Mouse (Mus musculus) midbrain, postnatal 0 days (tissue): ENCODE measurements at regions not wholly inside any gene's neighbourhood (a gene's known extent, or its start where the extent isn't known, plus 50 kb on each side); places are given as distances from the start of the nearest gene placed in this dataset.

Source experiments
- ATAC-seq: fragments of 200-750 bp; cut with Nextera tagmentation; 2 replicates; pipeline ENCODE4 v1.8.0; 2017; ENCODE audit warnings: moderate number of reproducible peaks, mild to moderate bottlenecking, moderate TSS enrichment, moderate library complexity; ENCODE audit not compliant: low FRiP score
- DNase-seq: peaks from one replicate; pipeline ENCODE4 v3.0.0-alpha.2; 2015; ENCODE audit warnings: low spot score
- H3K27ac ChIP-seq: fragments of 300-500 bp; sonication (generic); 2 replicates; pipeline ENCODE4 v1.5.1; 2014; ENCODE audit warnings: low read depth, mild to moderate bottlenecking, low read length, mixed read lengths
- H3K27me3 ChIP-seq: fragments of 300-500 bp; sonication (generic); 2 replicates; pipeline ENCODE4 v1.6.1; 2014; ENCODE audit warnings: low read length, control low read depth, mixed read lengths; ENCODE audit not compliant: insufficient read depth
- H3K36me3 ChIP-seq: fragments of 300-500 bp; sonication (generic); 2 replicates; pipeline ENCODE4 v1.6.1; 2014; ENCODE audit warnings: low read length, control low read depth, mixed read lengths; ENCODE audit not compliant: insufficient read depth
- H3K4me1 ChIP-seq: fragments of 300-500 bp; sonication (generic); 2 replicates; pipeline ENCODE4 v1.6.1; 2014; ENCODE audit warnings: mild to moderate bottlenecking, control low read depth, antibody characterized with exemption, low read length, mixed read lengths; ENCODE audit not compliant: insufficient read depth
- H3K4me2 ChIP-seq: fragments of 300-500 bp; sonication (generic); 2 replicates; pipeline ENCODE4 v1.6.1; 2014; ENCODE audit warnings: low read depth, mild to moderate bottlenecking, low read length, mixed read lengths; ENCODE audit not compliant: poor library complexity, severe bottlenecking
- H3K4me3 ChIP-seq: fragments of 300-500 bp; sonication (generic); 2 replicates; pipeline ENCODE4 v1.5.1; 2014; ENCODE audit warnings: low read depth, mild to moderate bottlenecking, low read length, moderate library complexity
- H3K9ac ChIP-seq: fragments of 300-500 bp; sonication (generic); replicated peaks from 2 replicates; pipeline ENCODE4 v1.6.1; 2014; ENCODE audit warnings: mild to moderate bottlenecking, low read length, moderate library complexity, mixed read lengths; ENCODE audit not compliant: poor library complexity, severe bottlenecking
- H3K9me3 ChIP-seq: fragments of 300-500 bp; sonication (generic); 2 replicates; pipeline ENCODE4 v1.6.1; 2016; ENCODE audit warnings: low read length, control low read depth
- CTCF ChIP-seq: IDR thresholded peaks from 2 replicates; pipeline ENCODE4 v1.5.1; 2016; ENCODE audit warnings: antibody characterized with exemption, mild to moderate bottlenecking
- WGBS: fragments of 180-500 bp; shearing (Covaris S2); extraction: QIAGEN DNeasy Blood & Tissue Kit; methylation state at CpG from one replicate; pipeline ENCODE4 v1.1.7; 2014; 5-methylcytosine and 5-hydroxymethylcytosine counted together

GRCm38 (mm10) chr15:52783940-52784339, 1100.8 kb upstream of the Gm7489 start:
- H3K4me1 ChIP-seq: no peaks in the 10 kb centered on the region
- H3K9me3 ChIP-seq: no peaks in the 10 kb centered on the region
- H3K4me3 ChIP-seq: no peak overlapping the region
- H3K9ac ChIP-seq: no peak overlapping the region
- ATAC-seq: no peak
- no peak for TF ChIP-seq CTCF
- H3K27ac ChIP-seq: no peak overlapping the region
- H3K4me2 ChIP-seq: no peak overlapping the region
- 98% methylated on average over 2 of the region's 2 CpGs for WGBS
- no peak for DNase-seq
- H3K36me3 ChIP-seq: no peaks in the 10 kb centered on the region
- H3K27me3 ChIP-seq: no peaks in the 10 kb centered on the region

GRCm38 (mm10) chr15:52785196-52785595, 1099.5 kb upstream of the Gm7489 start:
- Histone ChIP-seq H3K9ac (no peak overlapping the region), H3K27me3 (no peaks in the 10 kb centered on the region), H3K4me2 (no peak overlapping the region), H3K4me3 (no peak overlapping the region), H3K9me3 (no peaks in the 10 kb centered on the region), H3K27ac (no peak overlapping the region), H3K36me3 (no peaks in the 10 kb centered on the region), H3K4me1 (no peaks in the 10 kb centered on the region)
- TF ChIP-seq CTCF: no peak
- DNase-seq (no peak), ATAC-seq (no peak)
- 74% methylated on average over 3 of the region's 3 CpGs for WGBS

- no peaks in the 10 kb centered on the region for H3K36me3 ChIP-seq
- H3K27me3 ChIP-seq: no peaks in the 10 kb centered on the region
- no peak overlapping the region for H3K9ac ChIP-seq
- H3K9me3 ChIP-seq: no peaks in the 10 kb centered on the region
- H3K4me3 ChIP-seq: no peak overlapping the region
- H3K4me2 ChIP-seq: no peak overlapping the region
- WGBS: 77% methylated on average over 8 of the region's 8 CpGs
- H3K27ac ChIP-seq: no peak overlapping the region
- no peak for ATAC-seq
- DNase-seq: peak; percentile 14
- no peaks in the 10 kb centered on the region for H3K4me1 ChIP-seq
- no peak for TF ChIP-seq CTCF
Measured at GRCm38 (mm10) chr15:52785976-52786375, 1098.7 kb upstream of the Gm7489 start.

- Histone ChIP-seq H3K4me2 (no peak overlapping the region), H3K4me3 (no peak overlapping the region), H3K27me3 (no peaks in the 10 kb centered on the region), H3K9me3 (no peaks in the 10 kb centered on the region), H3K27ac (no peak overlapping the region), H3K4me1 (no peaks in the 10 kb centered on the region), H3K36me3 (no peaks in the 10 kb centered on the region), H3K9ac (no peak overlapping the region)
- WGBS: 79% methylated on average over 4 of the region's 4 CpGs
- ATAC-seq: no peak
- peak; percentile 53 for TF ChIP-seq CTCF
- peak; percentile 32 for DNase-seq
Measured at GRCm38 (mm10) chr15:52805479-52806199, 1079.1 kb upstream of the Gm7489 start.

GRCm38 (mm10) chr15:52808622-52809021, 1076.1 kb upstream of the Gm7489 start:
- H3K27me3 ChIP-seq: no peaks in the 10 kb centered on the region
- H3K27ac ChIP-seq: no peak overlapping the region
- ATAC-seq: no peak
- no peak overlapping the region for H3K9ac ChIP-seq
- no peaks in the 10 kb centered on the region for H3K9me3 ChIP-seq
- H3K4me3 ChIP-seq: no peak overlapping the region
- H3K36me3 ChIP-seq: no peaks in the 10 kb centered on the region
- WGBS: 70% methylated on average over 3 of the region's 3 CpGs
- H3K4me1 ChIP-seq: no peaks in the 10 kb centered on the region
- H3K4me2 ChIP-seq: no peak overlapping the region
- peak; percentile 61 for TF ChIP-seq CTCF
- peak; percentile 66 for DNase-seq

GRCm38 (mm10) chr15:52820796-52821195, 1063.9 kb upstream of the Gm7489 start:
- Histone ChIP-seq H3K27ac (no peak overlapping the region), H3K36me3 (no peaks in the 10 kb centered on the region), H3K9me3 (no peaks in the 10 kb centered on the region), H3K4me3 (no peak overlapping the region), H3K4me2 (no peak overlapping the region), H3K27me3 (no peaks in the 10 kb centered on the region), H3K9ac (no peak overlapping the region), H3K4me1 (no peaks in the 10 kb centered on the region)
- 94% methylated on average over 6 of the region's 6 CpGs for WGBS
- ATAC-seq (no peak), DNase-seq (no peak)
- TF ChIP-seq CTCF: no peak
